Comparison of ENCODE assay signal across 7 mouse cellular contexts in the genomic region with DNA sequence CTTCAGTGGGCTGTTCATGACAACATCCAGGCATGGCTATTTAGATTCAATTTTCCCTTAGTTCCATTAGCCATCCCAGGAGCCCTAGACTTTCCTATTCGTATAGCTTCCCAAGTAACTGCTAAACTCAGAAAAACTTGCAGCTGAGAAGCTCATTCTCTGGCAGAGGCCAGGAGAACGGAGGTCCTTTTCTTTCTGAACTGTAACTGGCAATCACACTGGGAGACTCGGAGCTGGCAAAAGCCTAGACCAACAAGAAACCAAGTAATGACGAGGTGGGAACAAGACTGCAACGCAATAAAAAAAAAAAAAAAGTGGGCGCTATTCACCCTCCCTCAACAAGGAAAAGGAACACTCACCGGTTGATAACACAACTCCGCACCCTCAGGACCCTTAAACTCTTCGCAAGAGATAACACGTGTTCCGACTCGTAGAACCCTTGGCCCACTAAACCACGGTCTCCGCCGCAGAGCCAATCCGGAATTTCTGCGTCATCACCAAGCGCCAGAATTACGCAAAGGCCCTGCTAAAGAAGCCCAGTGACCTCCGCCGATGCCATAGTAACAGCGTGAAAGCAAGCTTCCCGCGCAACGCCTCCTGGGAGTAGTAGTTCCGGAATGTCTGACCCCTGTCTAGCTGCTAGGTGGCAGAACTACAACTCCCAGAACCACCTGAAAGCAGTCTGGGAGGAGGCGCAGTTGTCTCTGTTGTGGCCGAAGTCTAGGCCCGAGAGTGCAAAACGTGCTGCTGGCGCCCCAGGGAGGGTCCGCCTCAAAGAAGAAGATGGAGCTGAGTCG. TPM values are rescaled to one million over a fixed set of nuclear protein-coding genes. Genes with fewer than 3 reads are reported as not detected.
A peak's percentile ranks its signal among the peaks of the same experiment; 100 is the strongest.
DNase-seq lines count a peak whose midpoint lies in the region; ATAC-seq lines count a peak whose summit lies in the region.

TSS of gene Ccdc191 (plus strand) at position 593 of the 797 bp plus-strand sequence.

- DNase-seq in adrenal gland, adult 2 months: peak; percentile 99
- DNase-seq in embryo, embryonic 11.5 days (ENCODE audit: low read depth, low spot score): peak; percentile 99
- DNase-seq in gastrocnemius, postnatal 36 days: peak; percentile 97 to 98
- peak; percentile 100 for DNase-seq in left cerebral cortex, postnatal 25 days (ENCODE audit: low spot score in 2 of 2)
- peak; percentile 99 for DNase-seq in midbrain, embryonic 10.5 days (ENCODE audit: low spot score)
- peak; percentile 98 for DNase-seq in right cerebral cortex, postnatal 4 days

- H3K4me3 ChIP-seq in intestine, embryonic 15.5 days (replicated peaks): peak within 1 kb of the TSS; percentile 64
- peak within 1 kb of the TSS; percentile 76 for H3K4me3 ChIP-seq in midbrain, embryonic 10.5 days

- H3K27me3 ChIP-seq in intestine, embryonic 15.5 days (replicated peaks): no peaks in the 10 kb centered on the region
- no peaks in the 10 kb centered on the region for H3K27me3 ChIP-seq in midbrain, embryonic 10.5 days (ENCODE audit: low read depth, poor library complexity, severe bottlenecking)

- 0 out of 2 replicates have a peak, but pooled peaks cover 6% of the 10 kb centered on the region for H3K4me1 ChIP-seq in intestine, embryonic 15.5 days (replicated peaks)
- peaks cover 17% of the 10 kb centered on the region for H3K4me1 ChIP-seq in midbrain, embryonic 10.5 days

- WGBS in intestine, embryonic 15.5 days: under 1% methylated on average over 33 of the region's 33 CpGs
- under 1% methylated on average over 33 of the region's 33 CpGs for WGBS in midbrain, embryonic 10.5 days

- H3K9me3 ChIP-seq in intestine, embryonic 15.5 days: no peaks in the 10 kb centered on the region
- no peaks in the 10 kb centered on the region for H3K9me3 ChIP-seq in midbrain, embryonic 10.5 days (replicated peaks)

- H3K27ac ChIP-seq in intestine, embryonic 15.5 days: peak within 1 kb of the TSS; percentile 67; the same call in 1 of the 2 replicates
- H3K27ac ChIP-seq in midbrain, embryonic 10.5 days (replicated peaks): peak within 1 kb of the TSS; percentile 94

- no peaks in the 10 kb centered on the region for H3K36me3 ChIP-seq in intestine, embryonic 15.5 days
- H3K36me3 ChIP-seq in midbrain, embryonic 10.5 days: peaks cover 7% of the 10 kb centered on the region; the same call in 1 of the 2 replicates

- ATAC-seq in intestine, embryonic 15.5 days: peak; percentile 100

- peak within 1 kb of the TSS; percentile 76 for H3K9ac ChIP-seq in intestine, embryonic 15.5 days

- intact Hi-C loops in gastrocnemius, postnatal 36 days (cut with DNase I): loop anchor here (5.0 kb wide), 1 partner anchor 173 kb away; the partner anchor contains the start of gene Gramd1c
- intact Hi-C loops in left cerebral cortex, postnatal 25 days (cut with DNase I): loop anchor here (2.0 kb wide), 2 partner anchors 89 to 169 kb away; partner anchors contain the start of gene Zdhhc23

- peak within 1 kb of the TSS; percentile 74 for H3K4me2 ChIP-seq in intestine, embryonic 15.5 days (replicated peaks)

RNA-seq across cellular contexts. Expression of gene Ccdc191, which starts in this region (rescaled TPM):
- total RNA-seq in adrenal gland, adult 2 months (2021): 1 to 10 TPM; 4.7 to 6.0 TPM
- polyA plus RNA-seq in adrenal gland, adult 2 months (2012; rRNA removed): 0.86 and 1.6 TPM in 2 replicates
- 1 to 10 TPM; 1.9 to 2.0 TPM for total RNA-seq in gastrocnemius, postnatal 36 days (2021)
- polyA plus RNA-seq in intestine, embryonic 15.5 days (2015; fragmentation: Nextera tagmentation; extraction: Ambion mirVana): 11.1 and 11.5 TPM in 2 replicates
- 1 to 10 TPM; 3.8 to 5.6 TPM for total RNA-seq in left cerebral cortex, postnatal 25 days (2021)
- 15.7 and 19.3 TPM in 2 replicates for polyA plus RNA-seq in midbrain, embryonic 10.5 days (2016; fragmentation: Nextera tagmentation; extraction: Ambion mirVana)

Comparison
In these comparisons a context has a peak if more than half of its experiments do, and no peak if none do; other contexts are left out.
1. Peak in every context shown above with its lines: DNase-seq, ATAC-seq, H3K4me3 ChIP-seq and H3K27ac ChIP-seq.